Mouse (Mus musculus): ENCODE results near the gene Mum1.

- TF ChIP-seq POLR2A (IDR thresholded peaks at IDR 0.05; ENCODE audit: insufficient read depth, low read depth, low read length) = no peak
- TF ChIP-seq CTCF (IDR thresholded peaks at IDR 0.05; ENCODE audit: insufficient read depth, low read depth, low read length) = no peak
These were observed 15.9 kb downstream of the Mum1 start for GRCm38 (mm10) chr10:80242088-80242487.

All from olfactory bulb, adult 2 months (tissue).